Mouse (Mus musculus) adrenal gland, adult 8-10 months (tissue): ENCODE measurements at regions not wholly inside any gene's neighbourhood (a gene's known extent, or its start where the extent isn't known, plus 50 kb on each side); places are given as distances from the start of the nearest gene placed in this dataset.

Experiments
- DNase-seq: peaks from one replicate; pipeline ENCODE4 v3.0.0; 2022

DNA sequence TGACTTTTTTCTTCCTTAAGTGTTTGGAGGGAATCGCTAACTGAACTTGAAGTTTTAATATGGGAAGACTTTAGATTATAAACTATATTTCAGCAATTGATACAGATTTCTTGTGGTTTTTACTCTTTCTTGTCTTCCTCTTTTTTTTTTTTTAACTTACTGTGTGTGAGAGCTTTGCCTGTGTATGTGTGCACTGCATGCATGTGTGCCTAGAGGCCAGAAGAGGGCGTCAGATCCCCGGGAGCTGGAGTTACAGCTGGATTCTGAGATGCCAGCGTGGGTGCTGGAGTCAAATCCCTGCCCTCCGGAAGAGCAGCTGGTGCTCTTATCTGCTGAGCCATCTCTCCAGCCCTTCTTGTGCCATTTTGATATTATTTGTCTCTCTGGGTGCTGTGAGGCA is 129.6 kb downstream of the Trim33 start:
- no peak for DNase-seq

DNA sequence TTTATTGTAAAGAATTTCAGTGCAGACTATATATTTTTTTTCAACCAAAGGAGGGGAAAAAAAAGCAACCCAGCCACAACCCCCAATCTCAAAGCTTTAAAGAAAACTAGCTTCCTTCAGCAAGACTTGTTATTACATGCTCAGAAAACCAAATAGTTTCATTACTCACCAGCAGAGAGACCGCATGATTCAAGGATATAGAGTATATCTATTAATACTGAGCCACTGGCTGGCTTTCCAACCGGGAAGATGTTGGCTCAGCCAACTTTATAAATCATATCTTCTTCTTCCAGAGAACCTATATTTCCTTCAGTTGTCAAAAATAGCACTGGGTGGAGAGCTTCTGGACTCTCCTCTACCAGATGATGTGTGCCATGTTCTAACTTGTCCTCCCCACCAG is 133.2 kb downstream of the Trim33 start:
- no peak for DNase-seq

DNA sequence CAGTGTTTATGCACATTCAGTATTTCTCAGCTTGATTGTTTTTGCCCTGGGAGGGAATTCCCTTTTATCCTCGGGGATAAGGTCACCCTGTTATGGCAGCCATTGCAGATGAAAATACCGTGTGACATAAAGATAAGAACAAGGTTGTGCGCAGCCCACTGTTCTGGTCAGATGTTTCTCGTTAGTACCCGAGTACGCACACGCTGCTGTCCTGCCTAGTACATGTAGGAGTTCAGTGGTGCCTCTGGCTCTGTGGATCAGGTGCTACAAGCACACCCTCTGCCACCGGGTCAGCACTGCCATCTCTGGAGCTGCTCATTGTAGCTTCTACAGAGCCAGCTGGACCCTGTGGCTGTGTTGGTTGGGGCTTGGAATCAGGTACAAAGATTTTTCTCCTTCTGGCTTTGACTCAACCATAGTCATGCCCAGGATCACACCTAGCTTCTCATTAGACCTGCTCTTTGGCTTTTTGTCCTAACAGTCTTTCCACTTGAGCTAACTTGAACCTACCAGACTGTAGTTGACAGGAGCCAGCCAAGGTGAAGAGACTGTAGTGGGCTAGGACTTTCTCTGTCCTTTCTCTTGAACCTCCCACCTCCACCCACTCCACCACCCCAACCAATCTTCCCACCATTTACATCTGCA is 136.1 kb downstream of the Trim33 start:
- DNase-seq, result no peak

DNA sequence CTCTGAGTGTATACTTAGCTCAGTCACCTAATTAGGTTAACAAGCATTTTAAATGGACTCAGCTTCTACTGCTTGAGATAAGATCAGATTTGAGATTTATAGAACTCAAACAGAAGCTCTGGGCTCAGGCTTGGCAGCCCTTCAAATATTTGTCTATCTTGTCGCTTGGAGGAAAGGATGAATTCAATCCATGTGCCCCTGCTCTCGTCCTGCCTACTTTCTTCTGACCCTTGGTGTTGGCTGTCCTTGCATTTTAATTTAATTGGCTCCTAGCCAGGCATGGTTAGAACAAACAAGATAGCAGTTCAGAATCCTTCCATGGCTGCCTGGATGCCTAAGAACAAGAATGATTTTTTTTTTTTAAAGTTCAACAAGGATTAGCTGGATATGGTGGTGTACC is 137.2 kb downstream of the Trim33 start:
- no peak for DNase-seq

DNA sequence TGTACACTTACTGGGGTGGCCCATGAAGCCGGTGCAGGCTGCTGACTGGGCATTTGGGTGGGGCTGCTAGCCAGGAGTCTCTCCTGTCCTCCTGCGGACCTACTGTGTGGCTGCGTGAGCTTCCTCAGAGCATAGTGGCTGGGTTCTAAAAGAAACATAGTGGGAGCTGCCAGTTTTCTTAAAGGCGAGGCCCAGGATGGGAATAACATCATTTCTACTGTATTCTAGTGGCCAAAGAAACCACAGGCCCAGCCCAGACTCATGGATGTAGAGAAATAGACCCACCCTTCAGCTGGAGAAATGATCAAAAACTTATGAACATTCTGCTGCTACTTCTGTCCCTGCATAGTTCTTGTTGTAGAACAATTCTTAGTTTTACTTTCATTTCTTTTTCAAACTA is 138.7 kb downstream of the Trim33 start:
- no peak for DNase-seq

DNA sequence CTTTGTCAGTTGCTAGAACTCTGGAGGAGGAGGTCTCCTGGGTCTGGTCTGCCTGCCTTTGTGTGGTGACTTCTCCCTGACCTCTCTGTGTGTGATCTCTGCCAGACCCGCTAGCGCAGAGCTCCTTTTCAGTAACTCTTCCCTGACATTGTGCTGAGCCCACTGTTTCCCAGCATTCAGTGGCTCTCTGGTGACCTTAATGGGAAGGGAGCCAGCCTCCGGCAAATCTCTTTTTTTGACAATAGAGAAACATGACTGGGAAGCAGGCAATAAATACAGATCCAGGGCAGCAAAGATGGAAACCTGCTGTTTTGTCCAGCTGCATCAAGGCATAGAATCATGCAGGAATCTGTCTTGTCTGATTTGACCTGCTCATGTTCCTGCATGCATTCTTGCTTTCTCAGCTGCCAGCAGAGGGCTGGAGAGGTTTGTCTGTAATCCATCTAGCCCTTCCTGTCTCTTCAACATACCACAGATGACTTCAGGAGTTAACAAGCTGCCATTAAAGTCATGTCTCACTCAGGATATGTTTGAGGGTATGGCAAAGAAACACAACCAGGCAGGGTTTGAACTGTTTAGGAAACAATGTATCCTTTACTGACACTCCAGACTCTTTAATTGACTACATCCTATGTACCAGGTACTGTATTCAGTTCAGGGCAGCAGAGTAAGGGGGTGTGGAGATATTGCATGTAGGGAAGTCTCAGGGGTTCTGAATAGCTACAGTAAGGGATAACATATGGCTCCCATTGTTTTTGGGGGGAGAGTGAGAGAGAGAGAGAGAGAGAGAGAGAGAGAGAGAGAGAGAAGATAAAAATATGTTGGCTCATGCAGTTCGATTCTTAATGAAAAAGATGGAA is 140.9 kb downstream of the Trim33 start:
- DNase-seq, result no peak

DNA sequence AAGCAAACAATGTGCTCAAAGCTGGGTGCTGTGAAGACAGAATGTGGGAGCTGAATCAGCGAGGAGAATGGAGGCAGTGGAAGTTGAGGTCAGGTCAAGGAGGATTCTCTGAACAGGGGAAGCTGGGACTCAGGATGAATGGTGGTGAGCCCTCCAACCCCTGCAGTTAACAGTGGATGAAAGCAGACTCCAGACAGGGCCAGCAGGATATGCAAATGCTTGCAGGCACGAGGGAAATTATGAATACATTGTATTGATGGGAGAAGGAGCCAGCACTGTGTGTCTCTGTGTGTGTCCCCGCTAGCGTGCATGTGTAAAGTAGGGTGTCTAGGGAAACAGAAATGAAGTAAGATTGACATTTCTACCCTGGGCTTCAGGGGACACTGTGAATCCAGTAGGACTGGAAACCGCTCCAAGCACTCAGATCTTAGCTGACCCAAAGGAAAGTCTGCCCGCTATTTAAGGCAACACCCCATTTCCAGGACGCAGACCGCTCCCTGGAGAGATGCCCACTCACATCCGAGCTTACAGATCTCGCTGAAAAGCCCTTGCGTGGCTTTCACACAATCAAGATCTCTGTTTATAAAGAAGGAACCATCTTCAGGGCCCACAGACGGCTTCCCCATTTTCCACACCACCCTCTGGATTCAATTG is 141.7 kb downstream of the Trim33 start:
- DNase-seq, result no peak

DNA sequence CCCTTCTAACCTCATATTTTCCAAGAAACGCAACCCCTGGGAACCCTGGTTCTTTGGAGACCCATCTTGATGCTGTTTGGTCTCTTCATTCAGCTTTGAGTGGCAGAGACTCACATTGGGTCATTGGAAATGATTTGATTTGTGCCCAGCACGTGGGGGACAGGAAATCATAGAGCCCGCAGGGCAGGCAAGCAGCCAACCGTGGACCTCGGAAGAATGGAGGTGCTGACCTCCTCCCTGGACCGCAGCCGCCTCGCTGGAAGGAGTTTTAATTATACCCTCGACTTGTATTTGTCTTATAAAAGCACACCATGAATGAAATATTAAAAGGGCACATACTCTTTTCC is 142.2 kb downstream of the Trim33 start:
- DNase-seq, result no peak

DNA sequence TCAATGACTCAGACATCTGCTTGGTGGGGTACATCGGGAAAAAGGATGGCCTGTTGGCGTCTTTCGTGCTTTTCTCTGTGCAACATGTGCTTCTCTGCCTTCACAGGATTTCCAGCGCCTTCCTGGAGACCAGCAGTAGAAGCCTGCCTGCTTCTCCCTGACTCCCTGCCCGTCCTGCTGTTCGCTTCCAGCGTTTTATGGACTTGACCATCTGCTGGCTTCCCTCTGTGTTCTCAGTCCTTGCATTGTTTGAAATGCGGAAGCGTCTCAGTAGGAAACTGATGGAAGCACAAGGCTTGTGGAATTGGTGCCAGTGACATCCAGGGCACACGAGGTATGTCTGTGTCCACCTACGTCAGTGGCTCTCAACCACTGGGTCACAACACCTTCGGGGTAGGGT is 143.7 kb downstream of the Trim33 start:
- DNase-seq, result no peak

DNA sequence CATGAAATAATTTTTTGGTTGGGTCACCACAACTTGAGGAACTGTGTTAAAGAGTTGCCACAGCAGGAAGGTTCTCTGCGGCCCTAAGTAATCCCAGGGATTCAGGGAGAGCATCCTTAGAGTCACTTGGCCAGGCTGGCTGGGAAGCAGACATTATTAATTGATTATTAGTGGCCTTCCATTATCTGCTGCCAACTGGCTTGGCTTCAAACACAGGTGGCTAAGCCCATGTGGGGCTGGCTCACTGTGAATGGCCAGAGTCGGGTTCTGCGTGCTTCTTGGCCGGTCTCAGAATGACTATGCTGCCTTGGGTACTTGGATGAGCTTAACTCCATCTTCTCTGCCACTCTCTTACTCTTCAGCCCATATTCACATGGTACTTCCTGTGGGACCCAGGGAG is 144.2 kb downstream of the Trim33 start:
- no peak for DNase-seq

DNA sequence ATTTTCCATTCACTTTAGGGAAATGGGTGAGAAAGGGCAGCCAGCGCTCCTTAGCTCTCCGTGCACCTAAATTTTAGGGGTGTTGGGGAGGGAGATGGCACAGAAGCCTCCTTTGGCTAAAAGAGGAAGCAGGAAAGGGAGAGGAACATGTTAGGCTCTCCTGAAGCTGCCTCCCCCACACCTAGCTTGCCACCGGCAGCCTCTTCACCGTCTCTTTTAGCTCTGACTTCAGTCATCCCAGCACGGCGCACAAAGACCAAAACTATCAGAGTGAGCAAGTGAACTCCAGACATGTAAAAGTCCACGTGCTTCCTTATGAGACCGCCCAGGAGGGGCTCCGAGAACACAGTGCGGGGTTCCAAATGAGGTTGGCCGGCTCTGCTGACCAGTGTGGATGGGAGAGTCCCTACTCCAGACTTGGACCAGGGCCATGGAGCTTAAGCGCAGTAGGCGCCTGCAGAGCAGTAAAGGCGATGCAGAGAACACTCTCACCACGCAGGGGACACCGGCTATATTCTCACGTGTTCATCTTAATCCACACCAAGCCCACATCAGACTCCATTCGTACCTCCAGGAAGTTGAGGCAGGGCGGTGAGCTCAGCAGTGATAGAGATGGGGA is 146.8 kb downstream of the Trim33 start:
- no peak for DNase-seq

DNA sequence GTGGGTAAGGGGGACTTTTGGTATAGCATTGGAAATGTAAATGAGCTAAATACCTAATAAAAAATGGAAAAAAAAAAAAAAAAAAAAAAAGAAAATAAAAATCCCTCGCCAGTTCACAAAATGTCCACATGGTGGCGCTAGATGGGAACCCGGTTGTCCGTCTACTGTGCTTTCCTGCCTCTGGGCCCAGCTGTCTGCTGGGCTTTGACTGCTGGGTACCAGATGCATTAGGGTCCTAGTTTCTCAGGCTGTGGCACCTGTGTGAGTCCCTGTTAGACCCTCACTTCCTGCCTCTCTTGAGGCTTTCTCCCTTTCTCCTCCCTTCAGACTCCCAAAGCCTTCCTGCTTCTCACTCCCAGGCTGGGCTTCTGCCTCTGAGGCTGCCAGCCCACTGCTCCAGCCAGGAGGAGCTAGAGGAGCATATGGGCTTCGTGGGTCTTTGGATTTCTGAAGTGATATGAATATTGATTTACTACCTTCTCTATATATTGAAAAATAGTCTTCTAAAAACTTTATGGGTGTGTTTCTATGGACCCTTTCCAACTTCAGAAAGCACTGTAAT is 145.7 kb upstream of the Syt6 start:
- no peak for DNase-seq

DNA sequence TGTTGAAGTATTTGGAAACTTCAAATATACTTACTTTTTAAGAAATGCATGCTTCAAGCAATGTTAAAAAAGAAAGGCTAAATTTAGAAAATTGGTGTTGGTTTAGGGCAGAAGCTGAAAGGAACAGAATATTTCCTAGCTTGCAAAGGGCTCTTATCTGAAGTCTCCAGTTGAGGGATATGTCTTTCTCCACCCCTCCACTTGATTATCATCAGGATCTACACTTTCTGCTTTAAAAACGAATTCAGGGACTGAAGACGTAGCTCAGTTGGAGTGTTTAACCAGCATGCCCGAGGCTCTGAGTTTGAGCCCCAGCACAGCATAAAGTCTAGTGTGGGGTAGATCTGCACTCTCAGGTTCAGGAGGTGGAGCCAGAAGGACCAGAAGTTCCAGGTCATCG is 144.9 kb upstream of the Syt6 start:
- no peak for DNase-seq

DNA sequence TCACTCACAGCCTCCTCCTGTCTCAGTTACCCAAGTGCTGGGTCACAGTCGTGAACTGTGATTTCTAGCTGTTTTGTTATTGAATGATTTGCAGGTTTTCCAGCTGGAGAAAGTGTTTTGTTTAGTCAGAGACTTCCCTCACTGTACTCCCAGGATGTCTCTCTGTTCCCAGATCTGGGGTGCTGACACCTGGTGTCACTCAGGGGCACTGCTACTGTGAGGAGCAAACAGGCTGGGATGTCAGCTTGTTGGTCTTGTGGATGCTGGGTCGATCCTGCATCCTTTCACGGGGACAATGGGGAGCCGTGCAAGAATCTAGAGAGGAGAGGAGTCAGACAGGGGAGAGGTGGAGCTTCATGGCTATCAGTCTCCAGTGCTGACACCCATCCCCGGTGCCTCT is 142.8 kb upstream of the Syt6 start:
- no peak for DNase-seq

DNA sequence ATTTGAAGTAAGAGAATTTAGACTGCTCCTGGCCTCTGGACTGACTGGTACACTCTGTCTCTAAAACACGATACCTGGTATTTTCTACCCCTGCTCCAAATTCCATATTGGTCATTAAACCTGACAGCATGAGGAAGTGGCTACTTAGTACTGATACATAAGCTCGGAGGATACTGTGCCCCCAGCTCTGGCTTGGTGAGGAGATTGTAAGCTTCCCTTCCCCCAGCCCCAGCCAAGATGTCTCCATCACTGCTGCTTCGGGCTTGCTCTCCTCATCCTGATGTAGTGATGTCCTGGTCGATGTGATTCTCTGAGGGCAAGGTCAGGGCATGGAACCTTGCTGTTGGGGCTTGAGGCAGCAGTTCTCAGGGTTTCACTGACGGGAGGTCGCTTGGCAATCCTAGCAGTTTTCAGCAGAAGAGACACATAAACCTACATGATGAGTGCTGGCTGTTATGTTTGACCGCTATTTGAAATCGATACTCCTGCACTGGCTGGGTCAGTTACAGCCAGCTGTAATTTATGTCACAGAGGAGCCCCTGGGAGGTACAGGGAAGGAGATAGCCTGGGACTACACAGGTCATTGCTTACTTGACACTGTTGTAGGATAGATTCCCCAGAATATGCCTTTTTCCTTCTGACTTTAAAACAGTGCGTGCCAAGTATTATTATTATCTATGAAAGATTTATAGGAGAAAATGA is 138.0 kb upstream of the Syt6 start:
- no peak for DNase-seq

DNA sequence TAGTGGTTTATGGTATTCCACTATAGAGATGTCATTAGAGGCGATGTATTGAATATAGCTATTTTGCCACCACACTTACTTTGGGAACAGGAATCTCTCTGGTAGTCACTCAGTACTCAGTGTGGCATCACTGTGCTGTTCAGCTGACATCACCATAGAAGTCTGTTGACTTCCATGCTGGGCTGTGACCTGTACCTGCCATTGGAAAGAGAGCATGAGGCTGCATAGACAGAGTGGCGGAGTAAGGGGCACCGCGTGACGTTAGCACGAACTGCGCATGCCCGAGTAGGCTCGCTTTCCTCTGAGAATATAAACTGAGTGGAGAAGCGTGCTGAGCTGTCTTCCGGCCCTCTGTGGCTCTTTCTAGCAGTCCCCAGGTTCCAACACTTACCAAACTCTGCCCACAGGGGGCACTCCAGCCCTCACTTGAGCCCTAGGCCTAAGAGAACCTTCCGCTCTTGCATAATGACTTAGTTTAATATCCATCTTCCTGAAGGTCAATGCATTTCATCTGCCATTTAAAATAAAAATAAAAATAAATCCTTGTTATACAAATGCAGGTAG is 136.2 kb upstream of the Syt6 start:
- DNase-seq, result peak; percentile 47

DNA sequence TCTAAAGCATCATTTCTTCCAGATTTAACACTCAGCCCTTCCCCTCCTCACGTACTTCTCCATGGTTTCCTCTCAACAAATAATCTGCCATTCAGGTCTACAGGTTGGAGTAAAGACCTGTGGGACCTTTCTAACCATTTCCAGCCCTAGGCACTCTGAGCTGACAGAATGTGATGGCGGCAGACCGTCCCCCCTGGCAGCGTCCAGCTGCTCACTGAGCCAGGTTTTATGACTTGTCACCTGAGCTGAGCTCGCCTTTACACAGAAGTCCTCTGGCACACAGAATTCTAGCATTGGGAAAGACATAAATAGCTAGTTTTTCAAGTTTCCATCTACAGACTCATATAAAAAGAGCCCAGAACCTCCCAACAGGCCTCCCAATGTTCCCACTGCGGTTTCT is 131.8 kb upstream of the Syt6 start:
- no peak for DNase-seq

DNA sequence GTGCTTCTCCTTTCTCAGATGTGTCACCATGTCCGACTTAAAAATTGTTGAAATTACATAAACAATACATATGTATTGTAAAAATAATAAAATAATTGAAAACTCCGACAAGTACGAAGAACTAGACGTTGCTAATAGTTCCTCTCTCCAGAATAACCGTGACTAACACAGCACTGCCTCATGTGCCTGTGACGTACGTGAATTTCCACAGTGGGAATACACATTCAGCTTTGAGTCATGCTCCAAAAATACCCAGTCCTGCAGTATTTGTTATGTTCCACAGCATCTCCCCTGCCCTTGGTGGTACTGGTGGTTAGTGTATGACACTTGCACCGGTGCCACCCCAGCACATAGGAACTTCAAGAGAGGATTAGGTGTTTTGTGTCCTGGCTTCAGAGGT is 129.2 kb upstream of the Syt6 start:
- DNase-seq, result no peak

DNA sequence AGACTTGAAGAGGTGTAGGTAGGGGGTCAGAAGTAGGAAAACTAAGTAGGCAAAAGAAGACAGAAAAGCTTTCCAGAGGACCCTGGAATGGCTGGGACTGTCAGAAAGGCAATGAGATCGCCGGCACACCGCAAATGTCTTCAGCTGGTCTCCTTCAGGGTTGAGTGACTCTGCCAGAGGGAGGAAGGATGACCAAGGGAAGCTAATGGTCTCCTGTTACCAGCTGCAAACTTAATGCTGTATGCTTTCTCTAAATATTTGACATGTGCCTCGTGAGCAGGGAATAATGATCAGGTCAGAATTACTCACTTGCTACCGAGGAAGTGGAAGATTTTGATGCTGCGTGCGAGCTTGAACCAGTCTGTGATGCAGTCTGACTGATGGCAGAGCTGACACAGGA is 125.2 kb upstream of the Syt6 start:
- no peak for DNase-seq

DNA sequence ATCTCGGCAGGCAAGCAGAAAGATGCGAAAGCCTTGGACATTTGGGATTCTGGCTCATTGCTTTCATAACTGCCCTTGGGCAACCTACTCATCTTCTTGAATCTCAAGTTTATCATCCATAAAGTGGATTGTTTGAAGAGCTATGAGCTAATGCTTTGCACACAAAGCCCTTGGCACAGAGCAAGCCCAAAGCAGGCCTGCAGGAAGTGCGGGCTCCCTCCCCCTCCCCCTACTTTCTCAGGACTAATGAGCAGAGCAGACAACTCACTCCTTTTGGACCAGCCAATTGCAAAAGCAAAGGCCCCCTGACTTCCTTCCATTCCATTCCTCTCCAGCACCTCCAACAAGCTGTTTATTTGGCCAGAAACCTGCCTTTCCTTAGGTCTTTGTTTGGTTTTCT is 123.1 kb upstream of the Syt6 start:
- no peak for DNase-seq

DNA sequence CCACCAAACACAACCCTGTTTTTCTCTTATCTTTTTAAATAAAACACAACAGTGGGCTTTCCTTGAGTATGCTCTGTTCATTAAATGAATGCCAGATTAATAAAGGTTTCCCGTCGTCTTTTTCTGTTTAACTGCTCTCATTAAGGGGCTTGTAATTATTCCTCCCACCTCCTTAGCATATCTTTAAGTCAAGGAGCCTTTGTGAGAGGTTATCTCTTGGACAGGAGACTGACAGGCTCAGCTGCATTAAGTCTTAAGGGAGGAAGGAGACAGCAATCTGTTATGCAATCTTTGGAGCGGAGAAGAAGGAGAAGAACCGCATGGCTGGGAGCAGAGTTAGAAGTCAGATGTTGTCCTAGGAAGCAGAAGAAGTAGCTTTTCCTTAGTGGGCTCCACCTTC is 111.3 kb upstream of the Syt6 start:
- no peak for DNase-seq

DNA sequence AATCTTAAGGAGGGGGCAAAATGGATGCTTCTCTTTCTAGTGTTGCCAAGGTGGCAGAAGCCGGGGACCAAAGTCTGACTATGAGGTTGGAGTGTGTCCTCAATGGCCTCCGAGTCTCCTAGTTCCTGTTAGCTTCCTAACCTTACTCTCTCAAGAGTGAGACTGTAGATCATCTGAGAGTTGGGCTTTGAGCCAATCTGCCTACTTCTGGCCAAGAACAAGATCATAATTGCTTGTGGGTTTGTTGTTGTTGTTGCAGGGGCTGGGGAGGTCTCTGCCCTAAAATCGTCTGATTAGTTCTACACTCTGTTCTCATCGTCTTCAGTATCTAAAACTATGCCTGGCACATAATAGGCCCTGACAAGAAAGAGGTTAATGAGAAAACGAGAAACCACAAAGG is 110.8 kb upstream of the Syt6 start:
- DNase-seq, result no peak
